Mouse (Mus musculus) left cerebral cortex, postnatal 14 days (tissue): Measurements from ENCODE around the gene Krt20. TPM values are rescaled to one million over a fixed set of nuclear protein-coding genes. Genes with fewer than 3 reads are reported as not detected.

Experiments
- DNase-seq, 2 experiments: peaks; one replicate each; pipeline ENCODE4 v3.0.0; 2021 to 2022; ENCODE audit warnings: low spot score in 2 of 2, mixed read lengths in 1 of 2
- intact Hi-C: fragments of 180-260 bp; cut with DNase I; formaldehyde crosslinking; loops from one replicate; pipeline ENCODE4 v1.15.1; 2025
- long read RNA-seq, 2 experiments: library from polyadenylated mRNA; stranded (forward); transcript quantifications; one replicate each; pipeline ENCODE4 v2.0.0; 2021
- total RNA-seq, 2 experiments: library from RNA; stranded (reverse); gene quantifications; 2 replicates each; pipeline ENCODE4 v1.2.3; 2021

Krt20 gene
- not detected for total RNA-seq
- long read RNA-seq, experiment 1 = 0 reads
- long read RNA-seq, experiment 2 = 0 reads

GRCm38 (mm10) chr11:99437972-99438371 is at the start of gene Krt20:
Gene Krt20, minus strand, starts transcription at chr11:99438150.
- intact Hi-C loops = no loop called here
- no peak for DNase-seq

DNA sequence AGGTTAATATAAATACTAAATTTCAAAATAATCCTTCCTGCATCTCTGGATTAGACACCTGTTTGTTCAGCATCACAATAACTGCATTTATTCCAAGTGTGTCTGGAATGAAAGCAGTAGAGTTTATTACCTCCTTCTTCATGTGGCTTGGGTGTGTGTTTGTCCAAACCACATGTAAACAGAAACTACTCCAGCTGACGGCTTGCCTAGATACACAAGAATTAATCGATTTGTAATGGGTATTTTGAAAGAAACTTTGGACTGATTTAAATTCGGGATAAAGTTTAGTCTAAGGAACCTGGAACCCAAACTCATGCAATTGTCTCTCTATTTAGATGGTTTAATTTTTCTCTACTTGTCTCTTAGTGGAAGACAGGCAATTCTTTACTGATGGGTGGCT is 37.0 kb upstream of the Krt20 start:
- intact Hi-C loops = no loop called here
- DNase-seq = no peak

- DNase-seq = no peak
- intact Hi-C loops = no loop called here
Measured at GRCm38 (mm10) chr11:99473433-99473832, 35.5 kb upstream of the Krt20 start.

GRCm38 (mm10) chr11:99472405-99472804 is 34.5 kb upstream of the Krt20 start:
- DNase-seq = peak in 1 of 2 experiments; percentile 33
- intact Hi-C loops = no loop called here

- DNase-seq = no peak
- intact Hi-C loops = no loop called here
Measured at GRCm38 (mm10) chr11:99471946-99472345, 34.0 kb upstream of the Krt20 start.

GRCm38 (mm10) chr11:99469228-99469627 is 31.3 kb upstream of the Krt20 start:
- intact Hi-C loops = loop anchor here (5.0 kb wide), 1 partner anchor 103 kb away; no protein-coding TSS in a partner anchor
- DNase-seq = no peak

DNA sequence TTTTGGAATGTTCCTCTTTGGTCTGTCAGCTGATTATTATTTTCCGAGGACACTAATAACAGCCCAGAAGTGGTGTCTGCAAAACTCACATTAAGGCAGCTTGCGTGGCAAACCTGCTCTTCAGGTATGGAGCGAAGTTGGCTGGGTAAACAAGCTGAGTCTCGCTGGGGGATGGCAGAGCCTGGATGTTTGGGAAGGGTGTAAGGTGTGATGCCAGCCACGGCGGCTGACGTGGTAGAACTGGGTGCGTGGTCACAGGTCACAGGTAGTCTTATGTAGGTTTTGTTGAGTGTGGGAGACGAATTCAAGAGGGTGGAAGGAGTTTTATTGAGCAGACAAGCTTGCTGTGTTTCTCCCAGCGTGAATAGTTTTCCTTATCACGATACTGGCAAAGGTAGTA is 30.6 kb upstream of the Krt20 start:
- intact Hi-C loops = loop anchor here (5.0 kb wide), 1 partner anchor 104 kb away; no protein-coding TSS in a partner anchor
- no peak for DNase-seq

DNA sequence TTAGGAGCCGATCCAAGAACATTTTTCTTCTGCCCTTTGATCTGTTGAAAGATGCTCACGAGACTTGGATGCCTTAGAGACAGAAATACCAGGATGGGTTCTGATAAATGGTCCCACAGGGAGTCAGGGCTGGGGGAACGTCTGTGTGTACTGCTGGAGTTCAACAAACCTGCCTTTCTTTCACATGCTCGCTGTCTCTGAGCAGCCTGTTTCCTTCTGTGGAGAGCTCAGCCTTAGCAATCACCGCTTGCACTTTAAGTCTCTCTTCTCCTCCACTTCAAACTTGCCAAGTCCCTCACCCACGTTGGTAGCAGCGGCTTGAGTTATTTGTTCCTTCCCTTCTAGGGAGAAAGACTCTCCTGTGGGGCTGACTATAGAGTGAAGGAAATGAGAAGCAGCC is 28.4 kb upstream of the Krt20 start:
- peak; percentile 34 to 50 for DNase-seq
- intact Hi-C loops = loop anchor here (5.0 kb wide), 1 partner anchor 106 kb away; no protein-coding TSS in a partner anchor

- intact Hi-C loops = loop anchor here (1.0 to 5.0 kb wide), 4 partner anchors 107 to 817 kb away; no protein-coding TSS in a partner anchor
- peak; percentile 93 for DNase-seq
Measured at GRCm38 (mm10) chr11:99464836-99465235, 26.9 kb upstream of the Krt20 start.

GRCm38 (mm10) chr11:99463155-99463554 is 25.2 kb upstream of the Krt20 start:
- intact Hi-C loops = loop anchor here (1.0 to 2.0 kb wide), 3 partner anchors 50 to 832 kb away; no protein-coding TSS in a partner anchor
- DNase-seq = peak; percentile 77 to 85

DNA sequence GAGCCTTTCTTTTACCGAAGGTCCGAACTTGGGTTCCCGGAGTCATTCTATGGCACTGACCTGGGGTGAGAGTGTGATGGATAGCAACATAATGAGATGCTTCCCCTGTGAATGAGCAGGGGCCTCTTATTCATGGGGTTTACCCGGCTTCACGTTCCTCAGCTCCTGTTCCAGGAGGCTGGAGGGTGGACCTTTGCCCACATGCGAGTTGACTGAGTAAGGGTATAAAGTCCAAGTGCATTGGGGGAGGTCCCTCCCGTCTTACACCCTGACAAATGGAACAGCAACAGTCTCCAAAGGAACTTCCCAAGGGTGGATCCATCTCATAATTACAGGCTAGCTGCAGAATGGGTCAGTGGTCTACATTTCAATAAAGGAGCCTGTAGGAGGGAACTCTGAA is 23.8 kb upstream of the Krt20 start:
- no peak for DNase-seq
- intact Hi-C loops = loop anchor here (2.0 kb wide), 2 partner anchors 49 to 833 kb away; no protein-coding TSS in a partner anchor

DNA sequence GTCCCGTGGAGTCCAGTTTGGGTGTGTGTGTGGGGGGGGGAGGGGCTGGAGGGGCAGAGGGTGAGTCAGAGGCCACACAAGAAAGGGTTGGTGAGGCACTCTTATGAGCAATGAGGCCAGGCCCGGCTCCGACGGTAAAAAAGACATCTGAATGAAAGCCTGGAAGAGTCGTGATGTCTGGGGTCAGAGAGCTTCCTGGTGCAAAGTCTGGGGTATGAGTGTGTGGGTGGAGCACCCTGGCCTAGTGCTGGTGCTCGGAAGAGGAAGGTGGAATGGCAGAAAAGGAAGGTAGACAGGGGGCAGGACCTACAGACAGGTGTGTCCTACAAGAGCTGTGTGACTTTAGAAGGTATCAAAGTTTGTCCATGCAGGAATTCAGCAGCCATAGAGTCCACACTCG is 20.9 kb upstream of the Krt20 start:
- intact Hi-C loops = no loop called here
- no peak for DNase-seq

DNA sequence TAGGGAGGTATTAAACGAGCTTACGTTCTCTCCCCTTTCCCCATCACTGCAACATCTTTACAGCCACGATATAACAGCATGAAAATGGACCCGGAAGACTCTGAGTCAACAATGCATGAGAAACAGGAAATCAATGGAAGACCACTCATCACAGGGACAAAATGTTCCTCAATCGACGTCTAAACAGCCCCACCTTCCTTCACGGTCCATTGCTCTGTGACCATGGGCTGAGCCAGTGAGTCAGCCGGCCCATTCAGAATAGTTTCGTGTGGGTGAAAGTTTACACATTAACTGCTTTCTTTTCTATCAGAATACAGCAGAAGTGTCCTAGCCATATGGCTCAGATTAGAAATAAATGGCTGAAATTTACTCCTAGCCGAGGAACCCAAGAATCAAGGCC is 16.8 kb upstream of the Krt20 start:
- intact Hi-C loops = no loop called here
- no peak for DNase-seq

- intact Hi-C loops = no loop called here
- DNase-seq = no peak
Measured at GRCm38 (mm10) chr11:99454044-99454443, 16.1 kb upstream of the Krt20 start.

DNA sequence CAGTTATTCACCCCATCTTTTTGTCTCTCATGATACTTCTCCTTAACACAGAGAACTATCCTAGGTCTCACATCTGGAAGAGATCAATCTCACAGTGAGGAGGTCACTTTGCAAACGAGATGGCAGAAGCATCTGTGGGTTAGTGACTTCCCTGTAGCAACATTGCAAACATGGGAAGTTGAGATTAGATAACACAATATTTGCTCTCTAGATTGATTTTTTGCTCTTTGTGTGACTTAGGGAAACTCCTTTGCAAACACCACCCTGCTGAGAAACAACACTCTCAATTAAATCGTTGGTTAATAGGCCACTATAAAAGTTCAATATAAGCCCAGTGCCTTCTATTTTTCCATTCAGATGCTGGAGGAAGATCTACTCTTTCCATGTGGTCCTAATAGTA is 10.8 kb upstream of the Krt20 start:
- intact Hi-C loops = no loop called here
- no peak for DNase-seq

DNA sequence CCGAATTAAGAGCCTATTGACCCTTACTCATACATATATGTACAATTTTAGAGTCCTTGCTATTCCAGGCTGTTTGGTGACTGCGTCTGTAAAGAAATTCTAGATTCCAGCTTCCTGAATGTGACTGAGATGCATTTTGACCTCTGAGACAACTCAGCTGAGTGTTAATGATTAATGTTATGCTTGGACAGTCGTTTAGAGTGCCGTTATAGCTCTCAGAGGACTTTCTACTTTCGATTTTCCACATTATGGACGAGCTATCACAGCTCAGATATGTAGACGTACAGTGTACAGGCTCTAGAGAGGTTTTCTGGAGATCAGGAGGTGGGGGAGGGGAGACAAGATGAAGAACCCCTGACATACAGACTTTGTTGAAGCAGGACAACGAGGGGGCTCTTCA is 3.3 kb upstream of the Krt20 start:
- no peak for DNase-seq
- intact Hi-C loops = no loop called here

DNA sequence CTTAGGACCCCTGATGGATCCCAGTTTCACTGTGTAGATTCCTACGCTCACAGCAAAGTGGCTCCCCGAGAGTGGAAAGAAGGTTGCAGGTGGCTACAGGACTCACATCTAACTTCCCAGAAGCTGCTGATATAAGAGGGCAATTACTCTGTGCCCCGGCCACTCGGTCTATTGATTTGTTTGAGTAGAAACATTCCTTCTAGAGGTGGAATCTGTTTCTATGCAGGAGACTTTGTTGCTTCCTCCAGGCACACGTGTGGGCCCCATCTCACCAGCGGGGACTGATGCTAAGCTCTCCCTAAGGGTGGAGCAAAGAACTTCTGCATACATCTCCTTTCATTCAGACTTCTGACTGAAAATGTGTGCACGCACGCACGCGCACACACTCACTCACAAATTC is 1.5 kb upstream of the Krt20 start:
- intact Hi-C loops = no loop called here

GRCm38 (mm10) chr11:99436625-99437024 is 1.3 kb downstream of the Krt20 start:
- DNase-seq = no peak
- intact Hi-C loops = no loop called here

More for the DNA sequence above, 1.5 kb upstream of the Krt20 start:
- no peak for DNase-seq

- intact Hi-C loops = no loop called here
- DNase-seq = peak; percentile 32 to 69
Measured at GRCm38 (mm10) chr11:99430670-99431069, 7.3 kb downstream of the Krt20 start.

DNA sequence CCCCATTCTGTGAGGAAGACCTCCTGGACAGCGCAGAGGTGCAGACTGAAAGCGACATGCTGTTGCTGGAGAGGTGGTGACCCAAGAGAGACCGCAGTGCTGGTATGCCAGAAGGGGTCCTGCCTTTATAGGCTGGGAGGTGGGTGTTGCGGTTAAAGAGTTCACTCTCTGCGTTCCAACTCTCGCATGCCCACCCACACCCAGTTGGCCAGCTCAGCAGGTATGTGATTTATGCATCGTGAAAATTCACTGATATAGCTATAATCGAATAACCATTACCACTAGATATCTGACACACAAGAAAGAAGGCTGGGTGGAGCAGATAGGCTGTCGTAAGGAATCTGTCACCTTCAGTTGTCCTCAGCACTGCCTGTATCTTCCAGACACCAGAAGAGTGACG is 15.8 kb downstream of the Krt20 start, which contains the start of gene Krt12:
TSS of gene Krt12 (minus strand) at position 101 of the 400 bp plus-strand sequence.
- intact Hi-C loops = no loop called here
- no peak for DNase-seq

GRCm38 (mm10) chr11:99420586-99420985 is 17.4 kb downstream of the Krt20 start:
- peak; percentile 17 to 30 for DNase-seq
- intact Hi-C loops = no loop called here

GRCm38 (mm10) chr11:99417819-99418218 is 20.1 kb downstream of the Krt20 start:
- DNase-seq = peak in 1 of 2 experiments; percentile 14
- intact Hi-C loops = loop anchor here (5.0 kb wide), 1 partner anchor 36 kb away; no protein-coding TSS in a partner anchor
